Mouse (Mus musculus): ENCODE measurements around the gene Gpx3. TPM values are rescaled to one million over a fixed set of nuclear protein-coding genes. Genes with fewer than 3 reads are reported as not detected.
A peak's percentile ranks its signal among the peaks of the same experiment; 100 is the strongest.
"Not testable (repeated sequence)": the region's sequence is repeated elsewhere in the genome, so short reads cannot be mapped to it uniquely, and the experiment has no call there.

Gpx3 gene
- polyA plus RNA-seq, 1 experiment from 2014 or later: 89.8 TPM

DNA sequence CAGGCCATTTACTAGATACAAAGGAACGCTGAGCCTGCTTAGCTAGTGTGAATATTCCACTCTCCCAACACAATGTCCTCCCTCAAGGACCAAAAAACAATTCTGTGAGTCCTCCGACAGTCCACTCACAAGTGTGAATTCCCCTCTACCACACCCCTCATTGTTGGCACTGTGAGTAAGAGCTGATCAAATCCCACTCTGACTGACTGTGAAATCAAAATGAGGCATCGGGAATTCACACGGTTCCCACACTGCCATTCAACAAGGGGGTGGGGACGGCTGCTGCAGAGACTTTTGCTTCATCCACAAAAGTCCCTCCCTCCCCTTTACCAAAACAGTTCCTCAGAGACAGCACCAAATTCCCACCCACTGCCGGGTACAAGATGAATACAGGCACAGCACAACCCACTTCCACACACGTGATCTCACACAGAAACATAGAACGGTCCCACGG lies 51.8 kb downstream of the Gpx3 start:
- DNase-seq (ENCODE audit: low spot score) (peak; percentile 8), ATAC-seq (ENCODE audit: low read depth) (no peak)
- no peak overlapping the region for H3K9ac ChIP-seq (ENCODE audit: low read depth, low read length)
- H3K9me3 ChIP-seq (ENCODE audit: control insufficient read depth, low read length): no peaks in the 10 kb centered on the region
- peak overlapping the region; percentile 24 for H3K4me2 ChIP-seq (ENCODE audit: low read depth, low read length)
- H3K27me3 ChIP-seq (replicated peaks; ENCODE audit: control insufficient read depth, insufficient read depth, low read length): no peaks in the 10 kb centered on the region
- H3K27ac ChIP-seq (replicated peaks; ENCODE audit: low read depth, low read length): no peak overlapping the region; the same call in 1 of the 2 replicates
- H3K36me3 ChIP-seq (ENCODE audit: control insufficient read depth, insufficient read depth, low read length): no peaks in the 10 kb centered on the region
- WGBS: 46% methylated on average over 9 of the region's 9 CpGs
- H3K4me3 ChIP-seq (ENCODE audit: low read depth, low read length): no peak overlapping the region
- H3K4me1 ChIP-seq (ENCODE audit: control insufficient read depth, insufficient read depth, low read length): 0 out of 2 replicates have a peak, but pooled peaks cover 5% of the 10 kb centered on the region

DNA sequence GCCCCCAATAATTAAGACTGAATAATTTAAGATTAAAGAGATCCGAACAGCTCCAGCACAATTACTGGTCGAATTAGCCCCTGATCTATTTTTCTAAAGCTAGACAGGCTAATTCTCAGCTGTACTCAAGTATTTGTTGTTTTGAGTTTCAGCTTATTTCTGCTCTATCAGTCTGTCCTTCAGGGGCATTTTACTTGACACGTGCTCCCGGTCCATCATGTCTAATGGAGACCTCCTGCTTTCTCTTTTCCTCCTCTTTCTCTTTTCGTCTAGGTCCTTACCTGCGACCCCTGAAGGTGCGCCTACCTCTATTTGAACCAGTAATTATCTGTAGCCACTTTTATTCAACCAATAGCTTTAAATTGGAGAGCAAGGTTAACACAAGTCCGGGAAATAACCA lies 52.5 kb downstream of the Gpx3 start:
- 76% methylated on average over 8 of the region's 8 CpGs for WGBS
- Histone ChIP-seq H3K4me1 (ENCODE audit: control insufficient read depth, insufficient read depth, low read length) (0 out of 2 replicates have a peak, but pooled peaks cover 5% of the 10 kb centered on the region), H3K4me3 (ENCODE audit: low read depth, low read length) (no peak overlapping the region), H3K9me3 (ENCODE audit: control insufficient read depth, low read length) (no peaks in the 10 kb centered on the region), H3K27me3 (replicated peaks; ENCODE audit: control insufficient read depth, insufficient read depth, low read length) (no peaks in the 10 kb centered on the region), H3K9ac (ENCODE audit: low read depth, low read length) (no peak overlapping the region), H3K4me2 (ENCODE audit: low read depth, low read length) (peak overlapping the region; percentile 54), H3K36me3 (ENCODE audit: control insufficient read depth, insufficient read depth, low read length) (no peaks in the 10 kb centered on the region), H3K27ac (replicated peaks; ENCODE audit: low read depth, low read length) (no peak overlapping the region)
- DNase-seq (ENCODE audit: low spot score): no peak
- no peak for ATAC-seq (ENCODE audit: low read depth)

GRCm38 (mm10) chr11:54955400-54955734 lies 53.1 kb downstream of the Gpx3 start:
- H3K36me3 ChIP-seq (ENCODE audit: control insufficient read depth, insufficient read depth, low read length); H3K27ac ChIP-seq (replicated peaks; ENCODE audit: low read depth, low read length); ATAC-seq (ENCODE audit: low read depth); H3K9me3 ChIP-seq (ENCODE audit: control insufficient read depth, low read length); H3K4me1 ChIP-seq (ENCODE audit: control insufficient read depth, insufficient read depth, low read length); DNase-seq (ENCODE audit: low spot score); H3K27me3 ChIP-seq (replicated peaks; ENCODE audit: control insufficient read depth, insufficient read depth, low read length): not testable (repeated sequence)
- H3K4me3 ChIP-seq (ENCODE audit: low read depth, low read length): peak overlapping the region; percentile 74
- peak overlapping the region; percentile 54 for H3K4me2 ChIP-seq (ENCODE audit: low read depth, low read length)
- 40% methylated on average over 10 of the region's 10 CpGs for WGBS
- peak overlapping the region; percentile 78 for H3K9ac ChIP-seq (ENCODE audit: low read depth, low read length)

DNA sequence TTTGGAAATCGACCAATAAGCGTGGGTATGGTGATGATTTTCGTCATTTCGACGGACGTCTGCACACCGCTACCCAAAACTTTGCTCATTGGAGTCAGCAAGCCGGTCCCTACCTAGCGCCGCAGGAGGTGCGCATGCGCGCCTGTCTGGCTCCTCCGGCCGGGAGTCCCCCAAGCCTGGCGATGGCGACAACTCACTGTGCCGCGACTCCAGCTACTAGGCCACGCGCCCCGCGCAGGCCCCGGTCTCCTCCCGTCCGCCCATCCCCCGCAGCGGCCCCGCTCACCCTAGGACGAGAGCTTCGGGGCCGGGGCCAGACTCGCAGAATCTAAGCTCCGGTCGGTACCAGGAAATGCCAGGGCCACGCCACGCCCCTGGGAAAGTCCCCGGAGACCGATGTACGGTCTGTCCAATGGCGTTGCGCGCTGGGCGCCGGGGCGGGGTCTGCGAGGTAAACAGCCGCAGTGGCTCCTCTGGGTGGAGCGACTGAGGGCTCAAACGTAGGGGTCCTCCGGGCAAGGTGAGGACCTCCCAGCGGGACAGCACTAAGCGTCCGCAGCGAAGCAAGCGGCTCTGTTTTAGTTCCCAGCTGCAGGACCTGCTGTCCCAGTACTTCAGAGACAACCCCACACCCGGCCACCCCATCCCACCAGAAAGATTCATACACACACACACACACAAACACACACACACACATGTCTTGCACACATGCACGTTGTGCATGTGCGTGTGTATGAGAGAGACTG lies 53.7 kb downstream of the Gpx3 start:
- peak overlapping the region; percentile 78 for H3K9ac ChIP-seq (ENCODE audit: low read depth, low read length)
- H3K4me3 ChIP-seq (ENCODE audit: low read depth, low read length): peak overlapping the region; percentile 74
- no peaks in the 10 kb centered on the region for H3K27me3 ChIP-seq (replicated peaks; ENCODE audit: control insufficient read depth, insufficient read depth, low read length)
- H3K9me3 ChIP-seq (ENCODE audit: control insufficient read depth, low read length): no peaks in the 10 kb centered on the region
- 1% methylated on average over 49 of the region's 59 CpGs for WGBS
- DNase-seq (ENCODE audit: low spot score) (peak; percentile 98), ATAC-seq (ENCODE audit: low read depth) (peak; percentile 98)
- H3K36me3 ChIP-seq (ENCODE audit: control insufficient read depth, insufficient read depth, low read length): no peaks in the 10 kb centered on the region
- H3K27ac ChIP-seq (replicated peaks; ENCODE audit: low read depth, low read length): peak overlapping the region; percentile 73
- H3K4me2 ChIP-seq (ENCODE audit: low read depth, low read length): peak overlapping the region; percentile 54
- H3K4me1 ChIP-seq (ENCODE audit: control insufficient read depth, insufficient read depth, low read length): 0 out of 2 replicates have a peak, but pooled peaks cover 5% of the 10 kb centered on the region

- Histone ChIP-seq H3K9ac (ENCODE audit: low read depth, low read length) (no peak overlapping the region), H3K27me3 (replicated peaks; ENCODE audit: control insufficient read depth, insufficient read depth, low read length) (no peaks in the 10 kb centered on the region), H3K27ac (replicated peaks; ENCODE audit: low read depth, low read length) (no peak overlapping the region), H3K4me2 (ENCODE audit: low read depth, low read length) (no peak overlapping the region), H3K4me1 (ENCODE audit: control insufficient read depth, insufficient read depth, low read length) (0 out of 2 replicates have a peak, but pooled peaks cover 5% of the 10 kb centered on the region), H3K4me3 (ENCODE audit: low read depth, low read length) (no peak overlapping the region), H3K36me3 (ENCODE audit: control insufficient read depth, insufficient read depth, low read length) (no peaks in the 10 kb centered on the region), H3K9me3 (ENCODE audit: control insufficient read depth, low read length) (no peaks in the 10 kb centered on the region)
- 54% methylated on average over 7 of the region's 7 CpGs for WGBS
- DNase-seq (ENCODE audit: low spot score) (peak; percentile 22), ATAC-seq (ENCODE audit: low read depth) (no peak)
Observed at GRCm38 (mm10) chr11:54956912-54957311, 54.7 kb downstream of the Gpx3 start.

DNA sequence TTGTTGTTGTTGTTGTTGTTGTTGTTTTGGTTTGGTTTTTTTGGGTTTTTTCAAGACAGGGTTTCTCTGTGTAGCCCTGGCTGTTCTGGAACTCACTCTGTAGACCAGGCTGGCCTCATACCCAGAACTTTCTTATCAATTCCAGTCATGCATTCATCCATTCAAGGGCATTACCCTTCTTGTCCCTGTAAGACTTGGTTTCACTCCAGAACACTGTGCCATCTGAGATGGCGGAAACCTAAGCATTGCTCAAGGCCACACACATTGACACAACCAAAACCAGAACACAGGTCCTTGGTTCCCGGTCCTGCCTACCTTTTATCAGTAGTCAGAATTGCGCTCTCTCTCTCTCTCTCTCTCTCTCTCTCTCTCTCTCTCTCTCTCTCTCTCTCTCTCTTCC lies 55.5 kb downstream of the Gpx3 start:
- not testable (repeated sequence) for H3K4me3 ChIP-seq (ENCODE audit: low read depth, low read length); H3K4me1 ChIP-seq (ENCODE audit: control insufficient read depth, insufficient read depth, low read length); H3K4me2 ChIP-seq (ENCODE audit: low read depth, low read length); H3K27me3 ChIP-seq (replicated peaks; ENCODE audit: control insufficient read depth, insufficient read depth, low read length); H3K27ac ChIP-seq (replicated peaks; ENCODE audit: low read depth, low read length); H3K9ac ChIP-seq (ENCODE audit: low read depth, low read length); ATAC-seq (ENCODE audit: low read depth); H3K9me3 ChIP-seq (ENCODE audit: control insufficient read depth, low read length); DNase-seq (ENCODE audit: low spot score); H3K36me3 ChIP-seq (ENCODE audit: control insufficient read depth, insufficient read depth, low read length)
- WGBS: 86% methylated on average over 3 of the region's 3 CpGs

GRCm38 (mm10) chr11:54958571-54959073 lies 56.4 kb downstream of the Gpx3 start:
- ATAC-seq (ENCODE audit: low read depth): no peak
- Histone ChIP-seq H3K36me3 (ENCODE audit: control insufficient read depth, insufficient read depth, low read length) (no peaks in the 10 kb centered on the region), H3K27me3 (replicated peaks; ENCODE audit: control insufficient read depth, insufficient read depth, low read length) (no peaks in the 10 kb centered on the region), H3K4me1 (ENCODE audit: control insufficient read depth, insufficient read depth, low read length) (0 out of 2 replicates have a peak, but pooled peaks cover 5% of the 10 kb centered on the region), H3K4me2 (ENCODE audit: low read depth, low read length) (no peak overlapping the region), H3K9ac (ENCODE audit: low read depth, low read length) (no peak overlapping the region), H3K27ac (replicated peaks; ENCODE audit: low read depth, low read length) (no peak overlapping the region), H3K4me3 (ENCODE audit: low read depth, low read length) (no peak overlapping the region), H3K9me3 (ENCODE audit: control insufficient read depth, low read length) (no peaks in the 10 kb centered on the region)
- no peak for DNase-seq (ENCODE audit: low spot score)
- WGBS: 51% methylated on average over 3 of the region's 3 CpGs

Data from embryonic facial prominence, embryonic 14.5 days (tissue).